Mouse (Mus musculus) monocyte, adult 5-6 weeks (primary cell): Measurements from ENCODE around the gene Ppp2r2d. TPM values are rescaled to one million over a fixed set of nuclear protein-coding genes. Genes with fewer than 3 reads are reported as not detected.

ENCODE experiments used
- ATAC-seq: fragments of 153-309, 156-312 bp; replicated peaks from 2 replicates; pipeline ENCODE4 v1.8.0; 2017; ENCODE audit warnings: mild to moderate bottlenecking; ENCODE audit not compliant: low TSS enrichment, insufficient number of reproducible peaks, severe bottlenecking, poor library complexity, low FRiP score
- total RNA-seq: library from RNA; stranded (forward); fragments of 200-1000, 200-491, 200-594 nt; gene quantifications from 3 replicates; pipeline ENCODE4 v1.2.3, GENCODE M21; 2017

Gene Ppp2r2d
- total RNA-seq, 1 experiment from 2014 or later = 39.1 TPM

DNA sequence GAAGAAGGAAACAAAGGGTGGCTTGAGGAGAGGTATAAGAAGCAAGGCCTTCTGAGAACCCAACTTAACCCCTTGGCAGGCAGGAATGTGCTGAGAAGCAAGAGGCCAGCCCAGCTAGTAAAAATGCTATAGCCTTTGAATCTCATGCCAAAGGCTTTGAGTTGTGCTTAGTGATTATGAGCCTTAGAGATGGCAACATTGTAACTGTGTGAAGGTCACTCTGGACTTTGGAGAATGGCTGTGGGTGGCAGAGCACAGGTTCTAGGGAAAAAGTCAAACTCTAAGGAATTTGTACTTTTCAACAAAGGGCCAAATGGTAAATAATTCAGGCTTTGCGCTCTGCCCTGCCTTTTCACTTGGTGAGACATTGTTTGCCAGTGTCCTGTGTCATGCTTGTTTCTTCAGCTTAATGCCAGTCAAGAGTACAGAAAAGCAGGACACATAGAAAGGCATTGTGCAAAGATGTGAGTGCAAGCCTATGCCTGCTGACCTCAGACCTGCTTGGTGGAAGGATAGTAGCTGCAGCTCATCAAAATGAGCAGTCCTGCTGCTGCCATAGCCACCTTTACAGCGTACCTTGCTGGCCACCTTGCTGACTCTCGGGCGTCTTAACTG, 7.6 kb downstream of the Ppp2r2d start:
- ATAC-seq = no peak

DNA sequence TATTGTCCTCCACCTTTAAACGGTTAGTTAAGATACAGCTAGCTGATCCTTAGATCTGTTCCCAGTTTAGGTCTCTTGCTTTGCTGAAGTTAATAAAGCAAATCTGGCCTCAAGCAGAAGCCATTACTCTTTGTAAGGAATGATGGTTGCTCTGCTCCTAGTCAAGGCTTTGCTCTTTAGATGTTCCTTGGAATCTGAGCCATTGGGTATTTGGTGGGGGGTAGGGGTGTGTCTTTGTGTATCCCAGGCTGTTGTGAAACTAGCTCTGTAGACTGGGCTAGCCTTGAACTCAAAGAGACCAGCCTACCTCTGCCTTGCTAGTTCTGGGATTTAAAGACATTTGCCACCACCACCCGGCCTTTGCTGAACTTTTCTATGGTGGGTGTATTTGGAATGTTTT, 8.3 kb downstream of the Ppp2r2d start:
- no peak for ATAC-seq

DNA sequence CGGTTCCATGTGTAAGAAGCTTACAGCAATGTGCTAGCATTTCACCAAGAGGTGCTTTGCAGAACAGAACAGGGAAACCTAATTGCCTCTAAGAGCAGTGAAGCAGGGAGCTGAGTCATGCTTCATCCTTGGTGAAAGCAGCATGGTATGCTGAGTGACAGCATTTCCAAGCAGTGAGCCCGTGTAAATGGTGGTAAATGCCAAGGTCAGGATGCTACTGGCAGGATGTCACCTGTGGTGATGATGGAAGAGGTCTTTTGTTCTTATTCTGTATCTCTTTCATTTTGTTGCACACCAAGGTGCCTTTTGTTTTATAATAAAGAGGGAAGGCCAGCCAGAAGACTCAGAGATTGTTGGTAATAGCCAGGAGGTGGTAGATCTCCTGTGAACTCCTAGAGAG, 10.8 kb downstream of the Ppp2r2d start:
- ATAC-seq = no peak

DNA sequence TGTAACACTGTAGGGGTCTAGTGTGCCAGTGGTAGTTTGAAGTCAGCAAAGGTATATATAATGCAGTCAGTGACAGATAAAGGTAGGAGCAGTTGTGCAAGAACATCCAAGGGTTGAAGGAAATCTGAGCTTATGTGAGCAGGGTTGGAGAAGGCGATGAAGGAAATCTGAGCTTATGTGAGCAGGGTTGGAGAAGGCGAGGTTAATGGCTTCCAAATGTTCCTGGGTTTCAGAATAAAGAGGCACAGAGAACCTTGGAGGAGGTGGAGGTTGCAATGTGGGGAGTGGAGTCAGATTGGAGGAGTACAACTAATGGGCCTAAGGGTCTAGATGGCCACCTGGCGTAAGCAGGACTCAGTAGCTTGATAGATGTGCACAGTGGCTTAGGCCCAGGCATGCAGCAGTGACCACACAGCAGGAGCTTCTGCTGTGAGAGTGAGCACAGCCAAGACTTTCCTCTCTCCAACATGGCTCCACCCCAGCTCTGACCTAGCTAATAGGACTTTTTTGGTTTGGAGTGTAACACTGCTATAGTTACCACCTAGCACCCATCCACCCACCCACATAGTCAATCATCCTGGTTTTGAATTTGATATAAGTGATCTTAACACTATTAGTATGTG, 18.2 kb downstream of the Ppp2r2d start:
- ATAC-seq = no peak

DNA sequence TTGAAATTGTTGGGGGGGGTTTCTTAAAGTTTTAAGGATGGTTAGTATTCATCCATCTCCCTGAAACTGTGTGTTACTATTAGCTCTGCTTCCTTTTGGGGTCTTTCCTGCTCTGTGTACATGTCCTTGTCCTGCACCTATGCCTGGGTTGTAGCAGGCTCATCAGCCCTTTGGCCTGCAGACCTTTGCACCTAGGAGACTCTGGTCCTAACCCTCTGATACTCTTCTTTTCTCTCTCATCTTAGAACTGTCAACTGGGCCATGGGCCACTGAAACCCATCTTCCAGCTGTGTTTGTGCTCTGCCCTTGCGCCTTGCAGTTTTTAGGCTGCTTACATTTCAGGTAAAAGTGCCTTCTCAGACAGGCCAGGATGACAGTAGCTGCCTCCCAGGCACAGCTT, 18.9 kb downstream of the Ppp2r2d start:
- ATAC-seq = no peak

DNA sequence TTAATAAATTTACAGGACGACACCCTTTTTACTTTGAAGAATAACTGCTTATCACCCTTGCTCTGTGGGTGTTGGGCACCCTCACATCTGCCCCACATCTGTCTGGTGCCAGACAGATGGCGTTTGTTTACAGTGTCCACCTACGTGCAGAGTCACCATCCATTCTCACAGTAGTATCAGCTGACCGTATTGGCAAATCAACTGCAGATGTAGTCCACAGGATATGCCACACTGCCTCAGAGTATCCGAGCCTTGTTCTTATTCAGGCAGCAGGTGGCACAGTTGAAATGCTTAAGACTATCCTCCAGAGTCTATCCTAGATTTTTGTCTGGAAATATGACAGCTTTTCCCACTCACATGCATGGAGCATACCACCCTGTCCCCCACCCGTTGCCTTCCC, 21.4 kb downstream of the Ppp2r2d start:
- ATAC-seq = no peak

DNA sequence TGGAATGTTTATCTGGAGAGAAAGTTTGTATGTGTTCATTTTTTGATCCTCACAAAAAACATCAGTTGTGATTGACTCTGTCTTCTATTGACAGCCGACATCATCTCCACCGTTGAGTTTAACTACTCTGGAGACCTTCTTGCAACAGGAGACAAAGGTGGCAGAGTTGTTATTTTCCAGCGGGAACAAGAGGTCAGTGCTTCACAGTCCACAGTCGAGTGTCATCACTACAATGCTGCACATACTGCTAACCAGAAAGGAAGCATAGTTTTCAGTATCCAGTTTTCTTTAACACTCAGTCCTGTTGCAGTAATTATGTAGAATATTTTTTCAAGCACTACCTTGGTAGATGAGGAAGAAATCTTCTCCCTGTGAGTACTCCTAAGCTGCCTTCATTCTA, 22.4 kb downstream of the Ppp2r2d start:
- ATAC-seq = no peak

DNA sequence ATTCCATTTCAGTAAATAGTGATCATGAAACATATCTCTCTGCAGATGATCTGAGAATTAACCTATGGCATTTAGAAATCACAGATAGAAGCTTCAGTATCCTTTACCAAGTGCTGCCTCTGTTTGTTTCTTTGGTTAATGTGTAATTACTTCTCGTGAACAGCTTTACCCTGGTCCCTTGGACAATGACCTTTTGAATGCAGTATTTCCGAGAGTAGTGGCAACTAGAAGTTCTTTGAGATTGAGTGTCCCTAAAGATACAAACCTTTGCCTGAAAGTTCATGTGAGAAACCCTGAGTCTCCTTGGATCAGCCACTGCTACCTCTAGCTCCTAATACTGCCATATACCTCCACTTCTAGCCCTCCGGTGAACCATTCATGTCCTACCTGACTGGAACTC, 27.1 kb downstream of the Ppp2r2d start:
- ATAC-seq = no peak

DNA sequence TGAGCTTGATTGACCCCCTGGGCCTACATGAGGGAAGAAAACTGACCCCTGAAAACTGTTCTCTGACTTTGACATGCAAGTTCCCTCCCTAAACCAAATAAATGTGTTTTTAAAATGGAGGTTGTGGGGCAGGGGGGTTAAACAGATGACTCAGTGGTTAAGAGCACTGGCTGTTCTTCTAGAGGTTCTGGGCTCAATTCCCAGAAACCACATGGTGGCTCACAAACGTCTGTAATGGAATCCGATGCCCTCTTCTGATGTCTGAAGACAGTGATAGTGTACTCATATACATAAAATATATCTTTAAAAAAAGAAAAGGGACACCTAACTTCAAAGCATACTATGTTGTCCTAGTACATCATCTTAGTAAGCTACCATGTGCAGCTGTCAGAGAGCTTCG, 29.2 kb downstream of the Ppp2r2d start:
- no peak for ATAC-seq

DNA sequence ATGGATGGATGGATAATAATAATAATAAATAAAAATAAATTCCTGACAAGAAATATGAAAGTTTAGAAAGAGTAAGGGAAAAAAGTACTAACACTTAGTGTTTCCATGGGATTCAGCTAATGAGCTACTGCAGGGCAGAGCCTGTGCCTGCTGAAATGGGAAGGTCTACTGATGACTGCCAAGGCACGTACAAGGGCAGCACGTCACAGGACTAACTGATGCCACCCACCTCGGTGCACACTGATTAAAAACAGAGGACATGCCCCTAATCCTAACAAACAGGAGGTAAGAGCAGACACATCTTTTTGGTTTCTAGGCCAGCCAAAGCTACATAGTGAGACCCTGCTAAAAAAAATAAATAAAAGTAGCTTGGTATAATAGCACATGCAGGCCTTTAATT, 37.8 kb downstream of the Ppp2r2d start:
- ATAC-seq = no peak

DNA sequence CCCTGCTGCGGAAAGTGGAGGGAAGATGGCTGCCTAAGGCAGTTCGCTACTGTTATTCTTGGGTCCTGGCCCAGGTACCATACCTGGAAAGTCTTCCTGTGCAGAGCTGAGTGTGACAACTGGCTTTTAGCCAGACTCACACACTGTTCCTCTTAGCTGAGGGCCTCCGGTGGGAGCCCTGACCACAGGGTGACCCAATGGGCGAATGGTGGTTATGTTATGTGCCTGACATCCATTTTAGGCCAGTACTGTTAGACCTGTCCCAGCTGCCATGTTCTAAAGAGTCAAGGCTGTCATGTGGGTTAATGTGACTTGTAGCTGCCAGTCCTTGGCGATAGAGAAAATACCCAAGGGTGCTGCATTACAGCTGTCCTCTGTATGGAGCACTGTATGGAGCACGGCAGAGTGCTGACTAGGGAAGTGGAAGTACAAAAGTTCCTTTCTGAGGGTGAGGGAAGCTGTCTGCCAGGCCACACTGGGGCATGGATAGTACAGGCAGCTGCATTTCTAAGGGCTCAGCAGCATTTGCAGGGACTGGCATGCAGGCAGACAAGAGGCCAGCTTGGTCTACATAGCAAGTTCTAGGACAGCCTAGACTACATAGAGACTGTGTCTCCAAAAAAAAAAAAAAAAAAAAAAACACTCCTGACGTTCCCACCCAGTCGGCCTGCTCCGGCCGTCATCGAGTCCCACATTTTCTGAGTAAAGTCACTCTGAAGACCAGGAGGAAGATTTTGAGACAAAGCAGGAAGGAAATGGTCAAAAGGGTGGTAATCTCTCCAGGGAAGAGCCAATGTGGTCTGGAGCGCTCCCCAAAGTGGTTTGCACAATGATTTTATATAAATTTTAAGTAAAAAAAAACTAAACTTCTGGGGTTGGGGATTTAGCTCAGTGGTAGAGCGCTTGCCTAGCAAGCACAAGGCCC, 39.7 kb downstream of the Ppp2r2d start:
- ATAC-seq = peak; percentile 47; the same call in 1 of the 2 replicates

DNA sequence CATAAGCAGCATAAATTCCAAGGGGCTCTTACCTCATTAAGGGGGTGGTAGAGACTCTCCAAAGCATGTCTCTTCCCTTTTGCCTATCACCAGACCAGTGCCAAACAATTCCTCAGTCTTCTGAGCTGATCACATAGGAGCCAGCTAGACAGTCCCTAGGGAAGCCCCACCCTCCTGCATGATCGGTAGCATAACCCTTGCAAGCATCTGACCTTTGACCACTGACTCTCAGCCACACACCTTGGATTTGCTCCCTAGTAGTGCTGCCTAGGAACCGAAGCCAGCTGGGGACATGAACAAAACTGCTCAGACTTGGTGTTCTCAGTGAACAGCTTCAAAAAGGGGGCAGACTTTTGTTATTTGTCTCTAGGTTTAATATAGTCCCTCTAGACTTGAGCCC, 52.2 kb downstream of the Ppp2r2d start:
- ATAC-seq = no peak

DNA sequence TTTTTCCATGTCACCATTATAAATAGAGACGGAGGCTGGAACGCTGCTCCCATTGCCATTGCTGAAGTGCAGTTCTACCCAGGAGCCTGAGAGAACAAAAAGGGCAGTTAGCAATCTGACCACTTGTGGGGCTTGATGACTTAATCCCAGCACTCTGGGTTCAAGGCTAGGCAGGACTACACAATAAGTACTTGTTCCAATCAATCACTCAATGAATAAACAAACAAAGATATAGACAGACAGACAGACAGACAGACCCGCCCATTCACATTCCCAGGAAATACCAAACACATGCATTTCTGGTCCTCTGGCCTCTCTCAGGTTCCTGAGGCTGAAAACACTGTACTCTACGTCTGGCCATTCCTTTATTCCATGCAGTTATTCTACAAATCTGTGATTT, 52.9 kb downstream of the Ppp2r2d start:
- no peak for ATAC-seq

DNA sequence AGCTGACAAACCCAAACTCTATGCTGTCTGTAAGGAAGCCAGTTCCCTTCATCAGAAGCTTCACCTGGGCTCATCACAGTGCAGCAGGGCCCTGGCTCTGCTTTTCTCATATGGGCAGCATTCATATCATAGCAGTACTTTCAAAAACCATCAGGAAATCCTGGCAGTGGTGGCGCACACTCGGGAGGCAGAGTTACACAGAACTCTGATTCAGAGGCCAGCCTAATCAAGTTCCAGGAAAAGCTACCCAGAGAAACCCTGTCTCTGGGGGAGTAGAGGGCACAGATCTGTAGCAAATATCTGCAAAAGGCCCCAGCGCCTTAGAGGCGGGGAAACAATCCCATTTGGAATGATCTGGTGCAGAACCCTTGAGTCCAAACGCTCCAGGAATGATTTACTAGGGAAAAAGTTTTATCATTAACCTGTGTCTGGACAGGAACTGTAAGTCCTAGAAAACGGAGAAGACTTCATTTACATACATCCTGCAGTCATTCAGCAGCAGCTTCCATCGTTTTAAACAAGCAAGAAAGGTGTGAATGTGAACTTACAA, 58.1 kb downstream of the Ppp2r2d start:
- ATAC-seq = no peak

DNA sequence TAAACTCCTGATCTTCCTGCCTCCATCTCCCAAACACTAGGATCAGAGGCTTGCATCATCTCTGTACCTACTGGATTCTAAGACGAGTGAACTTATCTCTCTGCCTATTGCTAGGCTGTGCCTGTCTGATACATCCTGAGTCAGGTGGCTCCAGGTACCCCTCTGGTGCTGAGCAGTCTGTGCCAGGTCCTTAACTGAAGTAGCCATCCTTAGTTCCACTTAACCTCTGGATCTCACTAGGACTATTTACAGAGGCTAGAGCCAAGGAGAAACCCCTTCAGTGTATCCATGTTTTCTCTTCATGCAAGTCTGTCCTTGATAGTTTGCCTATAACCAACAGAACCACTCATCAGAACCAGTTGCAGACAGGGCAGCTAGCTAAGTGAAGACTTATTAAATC, 60.6 kb downstream of the Ppp2r2d start:
- ATAC-seq = no peak

DNA sequence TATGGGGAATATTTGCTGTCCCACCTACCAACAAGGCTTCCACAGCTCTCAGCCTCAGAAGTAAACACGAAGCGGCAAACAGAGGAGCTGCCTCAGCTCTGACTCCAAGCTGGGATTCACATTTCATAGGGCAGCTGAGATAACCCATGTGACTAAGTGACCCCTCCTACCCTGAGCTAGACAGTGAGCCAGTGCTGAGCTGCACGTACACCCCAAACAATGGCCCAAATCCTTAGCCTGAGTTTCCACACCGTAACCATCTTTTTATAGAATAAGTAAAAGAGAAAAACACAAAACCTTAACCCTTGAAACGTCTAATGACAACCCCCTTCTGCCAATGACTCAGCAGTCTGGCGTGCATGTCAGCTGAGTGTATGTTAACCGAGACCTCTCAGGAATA, 61.2 kb downstream of the Ppp2r2d start:
- no peak for ATAC-seq

DNA sequence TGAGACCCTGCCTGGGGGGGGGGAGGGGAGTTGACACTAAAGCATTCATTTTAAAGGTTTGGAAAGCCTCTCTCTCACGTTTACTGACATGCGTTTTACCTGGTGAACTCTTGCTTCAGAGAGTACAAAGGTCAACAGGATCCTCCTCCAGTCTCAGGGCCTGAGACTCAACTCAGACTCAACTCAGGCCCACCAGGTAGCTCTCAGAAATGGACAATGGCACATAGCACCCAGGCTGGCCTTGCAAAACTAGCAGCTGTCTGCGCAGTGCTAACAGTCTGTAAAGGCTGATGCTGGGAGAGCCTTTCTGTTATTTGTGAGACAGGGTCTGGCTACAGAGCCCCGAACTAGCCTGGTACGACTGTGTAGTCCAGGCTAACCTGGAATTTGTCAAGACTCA, 62.1 kb downstream of the Ppp2r2d start:
- ATAC-seq = no peak

DNA sequence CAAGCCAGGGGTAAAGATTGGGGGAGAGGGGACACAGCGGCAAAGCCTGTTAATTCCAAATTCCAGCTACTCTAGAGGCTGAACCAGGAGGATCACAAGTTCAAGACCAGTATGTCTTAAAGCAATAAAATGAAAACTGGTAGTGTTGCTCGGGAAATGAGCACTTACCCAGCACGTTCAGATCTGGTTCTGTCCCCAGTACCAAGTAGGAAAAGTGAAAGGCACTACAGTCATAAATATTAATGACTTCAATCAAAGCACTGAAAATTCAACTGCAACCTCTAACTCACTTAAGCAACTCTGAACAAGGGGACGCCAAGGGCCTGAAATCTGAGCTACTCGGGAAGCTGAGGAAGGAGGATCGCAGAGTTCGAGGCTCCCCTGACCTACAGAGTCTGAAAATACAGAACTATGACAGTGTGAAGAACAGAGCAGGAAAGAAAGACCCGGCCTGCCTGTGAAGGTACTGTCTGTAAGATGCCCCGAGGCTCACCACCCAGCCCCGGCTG, 62.9 kb downstream of the Ppp2r2d start:
- ATAC-seq = no peak
